Mouse (Mus musculus): ENCODE measurements around the gene Flrt1.
A peak's percentile ranks its signal among the peaks of the same experiment; 100 is the strongest.

The Flrt1 gene

GRCm38 (mm10) chr19:7105544-7105943 is at the start of gene Flrt1:
Flrt1 (minus strand) TSS chr19:7105729.
- no peak for DNase-seq (ENCODE audit: low read depth, low spot score)

- peak; percentile 86 for DNase-seq (ENCODE audit: low read depth, low spot score)
Measured at GRCm38 (mm10) chr19:7155196-7155595, 49.7 kb upstream of the Flrt1 start.

- DNase-seq (ENCODE audit: low read depth, low spot score), result peak; percentile 81
Measured at GRCm38 (mm10) chr19:7153232-7153631, 47.7 kb upstream of the Flrt1 start.

- no peak for DNase-seq (ENCODE audit: low read depth, low spot score)
Measured at GRCm38 (mm10) chr19:7151927-7152653, 46.6 kb upstream of the Flrt1 start.

- no peak for DNase-seq (ENCODE audit: low read depth, low spot score)
Measured at GRCm38 (mm10) chr19:7151300-7151926, 45.9 kb upstream of the Flrt1 start.

- peak; percentile 59 for DNase-seq (ENCODE audit: low read depth, low spot score)
Measured at GRCm38 (mm10) chr19:7149158-7149685, 43.7 kb upstream of the Flrt1 start.

- peak; percentile 77 for DNase-seq (ENCODE audit: low read depth, low spot score)
Measured at GRCm38 (mm10) chr19:7148541-7149085, 43.1 kb upstream of the Flrt1 start.

GRCm38 (mm10) chr19:7148096-7148495 is 42.6 kb upstream of the Flrt1 start:
- DNase-seq (ENCODE audit: low read depth, low spot score), result peak; percentile 81

GRCm38 (mm10) chr19:7146376-7146775 is 40.8 kb upstream of the Flrt1 start:
- no peak for DNase-seq (ENCODE audit: low read depth, low spot score)

GRCm38 (mm10) chr19:7144458-7144857 is 38.9 kb upstream of the Flrt1 start:
- no peak for DNase-seq (ENCODE audit: low read depth, low spot score)

- peak; percentile 78 for DNase-seq (ENCODE audit: low read depth, low spot score)
Measured at GRCm38 (mm10) chr19:7143854-7144253, 38.3 kb upstream of the Flrt1 start.

- DNase-seq (ENCODE audit: low read depth, low spot score), result no peak
Measured at GRCm38 (mm10) chr19:7142207-7142915, 36.8 kb upstream of the Flrt1 start.

- peak; percentile 70 for DNase-seq (ENCODE audit: low read depth, low spot score)
Measured at GRCm38 (mm10) chr19:7140856-7141421, 35.4 kb upstream of the Flrt1 start.

- DNase-seq (ENCODE audit: low read depth, low spot score), result no peak
Measured at GRCm38 (mm10) chr19:7140373-7140772, 34.8 kb upstream of the Flrt1 start.

- no peak for DNase-seq (ENCODE audit: low read depth, low spot score)
Measured at GRCm38 (mm10) chr19:7139321-7139720, 33.8 kb upstream of the Flrt1 start.

GRCm38 (mm10) chr19:7138327-7138726 is 32.8 kb upstream of the Flrt1 start:
- DNase-seq (ENCODE audit: low read depth, low spot score), result no peak

GRCm38 (mm10) chr19:7136714-7137498 is 31.4 kb upstream of the Flrt1 start:
- no peak for DNase-seq (ENCODE audit: low read depth, low spot score)

- peak; percentile 86 for DNase-seq (ENCODE audit: low read depth, low spot score)
Measured at GRCm38 (mm10) chr19:7136016-7136415, 30.5 kb upstream of the Flrt1 start.

GRCm38 (mm10) chr19:7135525-7135924 is 30.0 kb upstream of the Flrt1 start:
- no peak for DNase-seq (ENCODE audit: low read depth, low spot score)

- peak; percentile 76 for DNase-seq (ENCODE audit: low read depth, low spot score)
Measured at GRCm38 (mm10) chr19:7134631-7135091, 29.1 kb upstream of the Flrt1 start.

- DNase-seq (ENCODE audit: low read depth, low spot score), result no peak
Measured at GRCm38 (mm10) chr19:7133436-7133835, 27.9 kb upstream of the Flrt1 start.

Measured in brain, adult 2 months (tissue).